Mouse (Mus musculus) brain, adult 10 weeks (tissue): ENCODE results near the gene Csgalnact2. TPM values are rescaled to one million over a fixed set of nuclear protein-coding genes. Genes with fewer than 3 reads are reported as not detected.

Experiments
- polyA plus RNA-seq: library from polyadenylated mRNA; stranded (reverse); fragments of 350-450 nt; fragmentation: Illumina TruSeq; extraction: RNeasy Lipid Tissue Mini Kit (QIAGEN cat#74804); gene quantifications from one replicate; pipeline ENCODE4 v1.2.3, GENCODE M21; 2015; ENCODE audit warnings: low read depth, low replicate concordance

Gene Csgalnact2
- polyA plus RNA-seq = 14.9 TPM

DNA sequence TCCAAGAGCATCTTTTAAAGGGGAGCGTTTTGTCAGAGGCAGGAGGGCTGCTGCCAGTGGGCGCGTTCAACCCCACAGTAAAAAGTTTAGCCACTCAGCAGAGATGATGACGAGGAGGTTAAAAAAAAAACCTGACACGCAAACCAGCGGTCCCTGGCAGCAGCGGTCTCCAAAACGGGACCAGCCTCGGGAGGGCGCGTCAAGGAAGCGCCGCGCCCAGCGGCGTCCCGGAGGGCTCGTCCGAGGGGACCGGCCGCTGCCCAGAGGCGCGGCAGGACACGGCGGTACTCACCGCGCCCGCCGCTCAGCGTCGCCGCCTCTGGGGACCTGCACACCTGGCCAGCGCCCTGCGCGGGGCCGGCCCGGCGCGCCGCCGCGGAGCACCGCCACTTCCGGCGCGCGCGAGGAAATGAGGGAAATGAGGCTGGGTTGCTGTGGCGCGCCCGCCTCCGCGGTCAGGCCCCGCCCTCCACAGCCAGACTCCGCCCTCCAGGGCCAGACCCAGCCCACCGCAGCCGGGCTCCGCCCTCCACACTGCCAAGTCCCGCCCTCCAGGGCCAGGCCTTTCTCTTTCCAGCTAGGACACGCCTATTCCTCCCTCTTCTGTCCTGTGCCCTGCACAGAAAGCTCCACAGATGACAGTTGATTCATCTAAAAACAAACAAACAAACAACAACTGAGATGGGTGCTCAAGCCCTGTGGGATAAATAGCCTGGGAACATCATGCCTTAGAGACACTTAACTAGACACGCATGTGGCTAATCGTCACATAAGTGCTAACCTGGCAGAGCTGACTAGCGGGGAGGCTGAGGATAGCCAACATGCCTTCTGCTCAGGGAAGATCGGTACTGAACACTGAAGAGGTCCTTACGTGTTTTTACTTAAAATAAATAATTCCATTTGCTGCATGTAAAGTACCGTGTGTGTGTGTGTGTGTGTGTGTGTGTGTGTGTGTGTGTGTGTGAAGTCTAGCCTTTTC, at the start of gene Csgalnact2:
TSS of gene Csgalnact2 (minus strand) at position 410 of the 979 bp plus-strand sequence.

Other genes with a start within 250 kb of the Csgalnact2 start
- 136 TPM for gene Hnrnpf, start 238.8 kb downstream of the Csgalnact2 start, polyA plus RNA-seq
- gene Fxyd4, start 201.4 kb downstream of the Csgalnact2 start, polyA plus RNA-seq = not detected
- gene Rasgef1a, start 127.7 kb downstream of the Csgalnact2 start, polyA plus RNA-seq = 169 TPM
- 6.5 TPM for gene Ret, start 58.6 kb upstream of the Csgalnact2 start, polyA plus RNA-seq